Comparison of ENCODE assay signal across 33 mouse cellular contexts in genomic region chr3:96808136-96808535, GRCm38 (mm10). TPM values are rescaled to one million over a fixed set of nuclear protein-coding genes. Genes with fewer than 3 reads are reported as not detected.
A peak's percentile ranks its signal among the peaks of the same experiment; 100 is the strongest.
DNase-seq lines count a peak whose midpoint lies in the region; ATAC-seq and TF ChIP-seq lines count a peak whose summit lies in the region.
"Had no signal": no experiment of that assay in that cellular context is flagged by ENCODE, and none has a peak within 500 bp of the region (broad histone marks: within the 10 kb centered on the region; RNA-seq: fewer than 3 reads in every experiment).

No protein-coding gene starts in this region.

- no peak overlapping the region for H3K4me2 ChIP-seq in forebrain, embryonic 12.5 days
- H3K4me2 ChIP-seq: embryonic facial prominence, embryonic 12.5 days; embryonic facial prominence, embryonic 15.5 days; forebrain, embryonic 13.5 days; heart, embryonic 11.5 days; hindbrain, embryonic 13.5 days had no signal

- in situ Hi-C loops in ES-E14 (cut with MboI; ENCODE audit: low sequenced_read_pairs in 2 of 2, unreplicated experiment in 2 of 2): no loop called here

- DNase-seq in forebrain, embryonic 10.5 days (ENCODE audit: extremely low spot score, low spot score): no peak
- DNase-seq in A20 (ENCODE audit: low read depth, low spot score) (peak; percentile 10), ES-E14 (ENCODE audit: low read depth, low spot score) (peak; percentile 69), WW6 (ENCODE audit: low read depth, low spot score) (peak; percentile 65)
- DNase-seq in lung, postnatal 14 days: no peak
- no peak for DNase-seq in cerebellum, adult 8-10 months
- DNase-seq: adrenal gland, adult 2 months; adrenal gland, postnatal 14 days; B cell, adult 2 months; cerebellum, adult 18-20 months; cerebellum, adult 9-11 months; gastrocnemius, postnatal 10 days; gastrocnemius, postnatal 36 days; heart, adult 2 months had no signal

- no peak overlapping the region for H3K4me3 ChIP-seq in forebrain, embryonic 10.5 days
- no peak overlapping the region for H3K4me3 ChIP-seq in forebrain, embryonic 12.5 days (replicated peaks)
- H3K4me3 ChIP-seq in ES-E14 (ENCODE audit: insufficient read depth in 1 of 2, low read depth in 1 of 2, low read length in 2 of 2, poor library complexity in 1 of 2, severe bottlenecking in 1 of 2): no peak overlapping the region
- H3K4me3 ChIP-seq: embryonic facial prominence, embryonic 12.5 days; embryonic facial prominence, embryonic 15.5 days; forebrain, embryonic 13.5 days; heart, adult 2 months; hindbrain, embryonic 13.5 days had no signal

- ATAC-seq in forebrain, embryonic 12.5 days (ENCODE audit: low FRiP score): no peak
- no peak for ATAC-seq in megakaryocyte-erythroid progenitor cell, adult 5-6 weeks (replicated peaks; ENCODE audit: low FRiP score, low TSS enrichment, poor library complexity, severe bottlenecking)
- ATAC-seq: forebrain, embryonic 13.5 days; forebrain, embryonic 16.5 days; hindbrain, embryonic 16.5 days; inflammation-experienced regulatory T-cells, adult 6 months; intestine, postnatal 0 days had no signal

- H3K9me3 ChIP-seq in forebrain, embryonic 10.5 days: 0 out of 2 replicates have a peak, but pooled peaks cover 2% of the 10 kb centered on the region
- H3K9me3 ChIP-seq in forebrain, embryonic 12.5 days: no peaks in the 10 kb centered on the region
- no peaks in the 10 kb centered on the region for H3K9me3 ChIP-seq in ES-E14 (ENCODE audit: control insufficient read depth, insufficient read depth, low read depth, low read length)
- H3K9me3 ChIP-seq: embryonic facial prominence, embryonic 12.5 days; embryonic facial prominence, embryonic 15.5 days; forebrain, embryonic 13.5 days; G1E; hindbrain, embryonic 13.5 days had no signal

- H3K36me3 ChIP-seq in forebrain, embryonic 10.5 days (replicated peaks): no peaks in the 10 kb centered on the region
- H3K36me3 ChIP-seq in forebrain, embryonic 12.5 days (replicated peaks): 0 out of 2 replicates have a peak, but pooled peaks cover 3% of the 10 kb centered on the region
- H3K36me3 ChIP-seq in ES-E14 (ENCODE audit: control insufficient read depth, insufficient read depth, low read length, poor library complexity, severe bottlenecking): no peaks in the 10 kb centered on the region
- H3K36me3 ChIP-seq: embryonic facial prominence, embryonic 12.5 days; embryonic facial prominence, embryonic 15.5 days had no signal

- H3K4me1 ChIP-seq in forebrain, embryonic 10.5 days: peaks cover 5% of the 10 kb centered on the region
- H3K4me1 ChIP-seq in forebrain, embryonic 12.5 days: 0 out of 2 replicates have a peak, but pooled peaks cover under 1% of the 10 kb centered on the region
- peaks cover 0 to 5% of the 10 kb centered on the region in 2 experiments; a peak in 1 of 4 replicates for H3K4me1 ChIP-seq in ES-E14 (ENCODE audit: control insufficient read depth in 2 of 2, insufficient read depth in 2 of 2, low read length in 2 of 2, poor library complexity in 1 of 2)
- H3K4me1 ChIP-seq: embryonic facial prominence, embryonic 15.5 days had no signal

- H3K27ac ChIP-seq in forebrain, embryonic 10.5 days: peak overlapping the region; percentile 35; the same call in 1 of the 2 replicates
- H3K27ac ChIP-seq in forebrain, embryonic 12.5 days: no peak overlapping the region
- peak overlapping the region; percentile 81 for H3K27ac ChIP-seq in ES-E14 (ENCODE audit: insufficient read depth, low read depth, low read length, poor library complexity, severe bottlenecking)
- H3K27ac ChIP-seq: embryonic facial prominence, embryonic 12.5 days; embryonic facial prominence, embryonic 15.5 days; forebrain, embryonic 13.5 days; heart, adult 2 months; hindbrain, embryonic 13.5 days had no signal

- H3K9ac ChIP-seq in forebrain, embryonic 12.5 days: no peak overlapping the region
- H3K9ac ChIP-seq in ES-E14 (ENCODE audit: insufficient read depth, low read depth, low read length, poor library complexity, severe bottlenecking): no peak overlapping the region
- H3K9ac ChIP-seq: embryonic facial prominence, embryonic 12.5 days; embryonic facial prominence, embryonic 15.5 days; forebrain, embryonic 13.5 days; hindbrain, embryonic 13.5 days had no signal

- 87% methylated on average over 3 of the region's 3 CpGs for WGBS in forebrain, embryonic 10.5 days
- 67% methylated on average over 3 of the region's 3 CpGs for WGBS in forebrain, embryonic 12.5 days

- H3K27me3 ChIP-seq in forebrain, embryonic 10.5 days (ENCODE audit: poor library complexity, severe bottlenecking): no peaks in the 10 kb centered on the region
- no peaks in the 10 kb centered on the region for H3K27me3 ChIP-seq in forebrain, embryonic 12.5 days
- H3K27me3 ChIP-seq: CH12.LX; embryonic facial prominence, embryonic 12.5 days; embryonic facial prominence, embryonic 15.5 days; forebrain, embryonic 13.5 days; hindbrain, embryonic 13.5 days had no signal

TF ChIP-seq in ES-E14, 5 proteins besides CTCF, POLR2A, EP300 and RAD21:
- TF ChIP-seq ZNF384 (IDR thresholded peaks at IDR 0.05; ENCODE audit: low read depth, low read length) (peak; percentile 99), HCFC1 (IDR thresholded peaks at IDR 0.05; ENCODE audit: borderline replicate concordance, insufficient read depth, low read length) (no peak), CHD2 (IDR thresholded peaks at IDR 0.05; ENCODE audit: low read depth, low read length) (no peak), ZC3H11A (IDR thresholded peaks at IDR 0.05; ENCODE audit: borderline replicate concordance, low read depth, low read length) (no peak), MAFK (IDR thresholded peaks at IDR 0.05; ENCODE audit: insufficient read depth, low read depth, low read length) (no peak)
TF ChIP-seq in ES-E14: peak in this region for 1.

RNA-seq across cellular contexts. Expression of gene Pdzk1, which starts 20.9 kb away (rescaled TPM):
- polyA plus RNA-seq in forebrain, embryonic 10.5 days (2016; fragmentation: Nextera tagmentation; extraction: Ambion mirVana): not detected in 2 replicates
- not detected in 2 replicates for polyA plus RNA-seq in forebrain, embryonic 12.5 days (2016; fragmentation: Nextera tagmentation; extraction: Ambion mirVana)
- 1.6 and 3.0 TPM in 2 replicates for total RNA-seq in ES-E14 (2012; rRNA removed)
- total RNA-seq in megakaryocyte-erythroid progenitor cell, adult 5-6 weeks (2014; fragmentation: Nextera tagmentation): not detected in 2 replicates
- not detected in 2 replicates for total RNA-seq in megakaryocyte-erythroid progenitor cell, adult 5-6 weeks (2017)
- total RNA-seq: gastrocnemius, postnatal 10 days; gastrocnemius, postnatal 36 days; granulocyte monocyte progenitor cell, adult 5-6 weeks; heart, adult 2 months; heart, postnatal 25 days had no signal
- polyA plus RNA-seq: adrenal gland, adult 2 months; embryonic facial prominence, embryonic 12.5 days; embryonic facial prominence, embryonic 15.5 days; forebrain, embryonic 13.5 days; heart, embryonic 14.5 days; hindbrain, embryonic 13.5 days had no signal

RNA-seq across cellular contexts. Expression of gene Cd160, which starts 21.0 kb away (rescaled TPM):
- 0.05 and 0.18 TPM in 2 replicates for polyA plus RNA-seq in forebrain, embryonic 10.5 days (2016; fragmentation: Nextera tagmentation; extraction: Ambion mirVana)
- polyA plus RNA-seq in forebrain, embryonic 12.5 days (2016; fragmentation: Nextera tagmentation; extraction: Ambion mirVana): 0.19 and 0.21 TPM in 2 replicates
- total RNA-seq in ES-E14 (2012; rRNA removed): 0.21 and 0.36 TPM in 2 replicates
- total RNA-seq in megakaryocyte-erythroid progenitor cell, adult 5-6 weeks (2014; fragmentation: Nextera tagmentation): 0.76 and 3.2 TPM in 2 replicates
- total RNA-seq in megakaryocyte-erythroid progenitor cell, adult 5-6 weeks (2017): 0.46 and 2.0 TPM in 2 replicates
- total RNA-seq: adrenal gland, adult 2 months; adrenal gland, postnatal 14 days; CH12.LX; common myeloid progenitor, adult 5-6 weeks; gastrocnemius, adult 18-20 months; gastrocnemius, postnatal 10 days; gastrocnemius, postnatal 36 days; heart, adult 2 months; heart, postnatal 25 days had no signal
- polyA plus RNA-seq: heart, embryonic 14.5 days; heart, postnatal 0 days had no signal

Comparison
In these comparisons a context has a peak if more than half of its experiments do, and no peak if none do; other contexts are left out.
1. DNase-seq: peak in A20 (single experiment), ES-E14 (single experiment) and WW6 (single experiment); none in forebrain, embryonic 10.5 days (single experiment), lung, postnatal 14 days (single experiment) and cerebellum, adult 8-10 months (single experiment).